Mouse (Mus musculus) CD8-positive naive resting alpha-beta T cell, adult 2 months (primary cell): ENCODE measurements at regions not wholly inside any gene's neighbourhood (a gene's known extent, or its start where the extent isn't known, plus 50 kb on each side); places are given as distances from the start of the nearest gene placed in this dataset.

Experiments
- DNase-seq, 2 experiments: peaks; one replicate each; pipeline ENCODE4 v3.0.0; 2022; ENCODE audit warnings: low read depth in 2 of 2, low spot score in 2 of 2

GRCm38 (mm10) chr13:112211841-112212240, 76.4 kb upstream of the Ankrd55 start:
- no peak for DNase-seq

GRCm38 (mm10) chr13:112212391-112212790, 75.9 kb upstream of the Ankrd55 start:
- DNase-seq: no peak

- DNase-seq: no peak
Measured at GRCm38 (mm10) chr13:112213652-112214081, 74.6 kb upstream of the Ankrd55 start.

GRCm38 (mm10) chr13:112216084-112216483, 72.2 kb upstream of the Ankrd55 start:
- DNase-seq: no peak

GRCm38 (mm10) chr13:112218389-112218788, 69.9 kb upstream of the Ankrd55 start:
- no peak for DNase-seq

GRCm38 (mm10) chr13:112220184-112220583, 68.1 kb upstream of the Ankrd55 start:
- DNase-seq: no peak

GRCm38 (mm10) chr13:112223616-112224015, 64.6 kb upstream of the Ankrd55 start:
- no peak for DNase-seq

GRCm38 (mm10) chr13:112227766-112228165, 60.5 kb upstream of the Ankrd55 start:
- DNase-seq: no peak

GRCm38 (mm10) chr13:112228846-112229245, 59.4 kb upstream of the Ankrd55 start:
- DNase-seq: no peak

- DNase-seq: no peak
Measured at GRCm38 (mm10) chr13:112230176-112230575, 58.1 kb upstream of the Ankrd55 start.

GRCm38 (mm10) chr13:112234695-112235094, 53.6 kb upstream of the Ankrd55 start:
- DNase-seq: no peak

GRCm38 (mm10) chr13:112236956-112237355, 51.3 kb upstream of the Ankrd55 start:
- no peak for DNase-seq

GRCm38 (mm10) chr13:112237377-112237776, 50.9 kb upstream of the Ankrd55 start:
- DNase-seq: no peak

GRCm38 (mm10) chr13:112237917-112238316, 50.3 kb upstream of the Ankrd55 start:
- no peak for DNase-seq
